Comparison of ENCODE assay signal across 11 mouse cellular contexts in the genomic region with DNA sequence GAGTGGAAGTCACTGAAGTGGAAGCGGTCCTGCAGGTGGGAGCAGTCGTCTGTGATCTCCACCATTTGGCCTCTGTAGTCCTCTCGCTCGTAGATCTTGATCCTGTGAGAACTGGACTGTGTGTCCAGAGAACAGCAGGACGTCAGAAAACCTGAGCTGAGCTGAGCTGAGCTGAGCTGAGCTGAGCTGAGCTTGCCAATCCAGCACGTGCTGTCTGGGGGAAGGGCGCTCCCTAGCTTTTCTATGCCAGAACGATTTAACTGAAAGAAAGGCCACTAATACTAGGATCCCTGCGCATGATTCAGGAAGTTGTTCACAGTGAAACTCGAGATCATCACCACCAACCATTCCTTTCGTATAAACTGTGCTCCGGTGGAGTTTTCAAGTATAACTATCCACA. TPM values are rescaled to one million over a fixed set of nuclear protein-coding genes. Genes with fewer than 3 reads are reported as not detected.
DNase-seq lines count a peak whose midpoint lies in the region; ATAC-seq and TF ChIP-seq lines count a peak whose summit lies in the region.
"Had no signal": no experiment of that assay in that cellular context is flagged by ENCODE, and none has a peak within 500 bp of the region (broad histone marks: within the 10 kb centered on the region; RNA-seq: fewer than 3 reads in every experiment).

No protein-coding gene starts in this region.

- H3K36me3 ChIP-seq in embryonic facial prominence, embryonic 11.5 days (replicated peaks; ENCODE audit: control insufficient read depth, insufficient read depth, low read depth, low read length), result no peaks in the 10 kb centered on the region
- no peaks in the 10 kb centered on the region for H3K36me3 ChIP-seq in embryonic facial prominence, embryonic 10.5 days (replicated peaks)
- no peaks in the 10 kb centered on the region for H3K36me3 ChIP-seq in embryonic facial prominence, embryonic 14.5 days (ENCODE audit: control insufficient read depth, insufficient read depth, low read length)
- H3K36me3 ChIP-seq in midbrain, embryonic 13.5 days, result no peaks in the 10 kb centered on the region
- no peaks in the 10 kb centered on the region for H3K36me3 ChIP-seq in heart, embryonic 11.5 days (ENCODE audit: control insufficient read depth, insufficient read depth, low read length)
- H3K36me3 ChIP-seq: embryonic facial prominence, embryonic 15.5 days; neural tube, embryonic 12.5 days had no signal

- no peaks in the 10 kb centered on the region for H3K9me3 ChIP-seq in embryonic facial prominence, embryonic 11.5 days (replicated peaks; ENCODE audit: control insufficient read depth, low read length)
- H3K9me3 ChIP-seq in embryonic facial prominence, embryonic 10.5 days, result 0 out of 2 replicates have a peak, but pooled peaks cover 2% of the 10 kb centered on the region
- H3K9me3 ChIP-seq in embryonic facial prominence, embryonic 14.5 days (ENCODE audit: control insufficient read depth, low read length), result no peaks in the 10 kb centered on the region
- no peaks in the 10 kb centered on the region for H3K9me3 ChIP-seq in midbrain, embryonic 13.5 days
- H3K9me3 ChIP-seq in heart, embryonic 11.5 days (replicated peaks; ENCODE audit: control insufficient read depth, low read length), result no peaks in the 10 kb centered on the region
- H3K9me3 ChIP-seq: embryonic facial prominence, embryonic 15.5 days; neural tube, embryonic 12.5 days had no signal

- H3K9ac ChIP-seq in embryonic facial prominence, embryonic 11.5 days (replicated peaks; ENCODE audit: low read length), result no peak overlapping the region
- no peak overlapping the region for H3K9ac ChIP-seq in embryonic facial prominence, embryonic 14.5 days (ENCODE audit: low read depth, low read length)
- no peak overlapping the region for H3K9ac ChIP-seq in midbrain, embryonic 13.5 days (replicated peaks)
- no peak overlapping the region for H3K9ac ChIP-seq in heart, embryonic 11.5 days (ENCODE audit: low read depth, low read length)
- H3K9ac ChIP-seq: embryonic facial prominence, embryonic 15.5 days; neural tube, embryonic 12.5 days had no signal

- no peaks in the 10 kb centered on the region for H3K4me1 ChIP-seq in embryonic facial prominence, embryonic 11.5 days (ENCODE audit: control insufficient read depth, insufficient read depth, low read length)
- peaks cover 15% of the 10 kb centered on the region for H3K4me1 ChIP-seq in embryonic facial prominence, embryonic 10.5 days
- H3K4me1 ChIP-seq in embryonic facial prominence, embryonic 14.5 days (ENCODE audit: control insufficient read depth, insufficient read depth, low read length), result no peaks in the 10 kb centered on the region
- 0 out of 2 replicates have a peak, but pooled peaks cover 3% of the 10 kb centered on the region for H3K4me1 ChIP-seq in midbrain, embryonic 13.5 days (replicated peaks)
- 0 out of 2 replicates have a peak, but pooled peaks cover 7% of the 10 kb centered on the region for H3K4me1 ChIP-seq in heart, embryonic 11.5 days (ENCODE audit: control insufficient read depth, insufficient read depth, low read length)
- H3K4me1 ChIP-seq: embryonic facial prominence, embryonic 15.5 days; neural tube, embryonic 12.5 days had no signal

- DNase-seq in embryonic facial prominence, embryonic 11.5 days (ENCODE audit: low spot score), result peak; percentile 14
- no peak for DNase-seq in embryonic facial prominence, embryonic 10.5 days (ENCODE audit: low spot score)
- DNase-seq in NIH3T3 (ENCODE audit: low read depth), result peak; percentile 77
- peak; percentile 62 for DNase-seq in embryonic facial prominence, embryonic 14.5 days (ENCODE audit: low spot score)
- DNase-seq in layer of hippocampus, adult 2 months (ENCODE audit: low spot score in 2 of 2), result peak; percentile 23 to 38
- DNase-seq in retina, postnatal 1 day, result no peak

- WGBS in embryonic facial prominence, embryonic 11.5 days, result 51% methylated on average over 12 of the region's 12 CpGs
- WGBS in embryonic facial prominence, embryonic 10.5 days, result 53% methylated on average over 12 of the region's 12 CpGs
- WGBS in embryonic facial prominence, embryonic 14.5 days, result 34% methylated on average over 12 of the region's 12 CpGs
- WGBS in midbrain, embryonic 13.5 days, result 51% methylated on average over 12 of the region's 12 CpGs
- WGBS in heart, embryonic 11.5 days (ENCODE audit: insufficient replicate concordance), result 67% methylated on average over 12 of the region's 12 CpGs

- no peak overlapping the region for H3K4me2 ChIP-seq in embryonic facial prominence, embryonic 11.5 days (ENCODE audit: low read depth, low read length)
- H3K4me2 ChIP-seq in embryonic facial prominence, embryonic 14.5 days (ENCODE audit: low read depth, low read length), result no peak overlapping the region
- H3K4me2 ChIP-seq in midbrain, embryonic 13.5 days (replicated peaks), result no peak overlapping the region
- H3K4me2 ChIP-seq in heart, embryonic 11.5 days, result no peak overlapping the region
- H3K4me2 ChIP-seq: embryonic facial prominence, embryonic 15.5 days; neural tube, embryonic 12.5 days had no signal

- no peak overlapping the region for H3K4me3 ChIP-seq in embryonic facial prominence, embryonic 11.5 days (ENCODE audit: low read depth, low read length)
- no peak overlapping the region for H3K4me3 ChIP-seq in embryonic facial prominence, embryonic 10.5 days
- no peak overlapping the region for H3K4me3 ChIP-seq in embryonic facial prominence, embryonic 14.5 days (ENCODE audit: low read depth, low read length)
- H3K4me3 ChIP-seq in layer of hippocampus, adult 2 months, result no peak overlapping the region
- H3K4me3 ChIP-seq in midbrain, embryonic 13.5 days (replicated peaks), result no peak overlapping the region
- H3K4me3 ChIP-seq in heart, embryonic 11.5 days (ENCODE audit: low read depth, low read length), result no peak overlapping the region
- H3K4me3 ChIP-seq: embryonic facial prominence, embryonic 15.5 days; neural tube, embryonic 12.5 days had no signal

- no peaks in the 10 kb centered on the region for H3K27me3 ChIP-seq in embryonic facial prominence, embryonic 11.5 days (ENCODE audit: control insufficient read depth, insufficient read depth, low read length)
- no peaks in the 10 kb centered on the region; the same call in 1 of the 2 replicates for H3K27me3 ChIP-seq in embryonic facial prominence, embryonic 10.5 days (replicated peaks; ENCODE audit: low read depth, poor library complexity, severe bottlenecking)
- no peaks in the 10 kb centered on the region for H3K27me3 ChIP-seq in embryonic facial prominence, embryonic 14.5 days (replicated peaks; ENCODE audit: control insufficient read depth, insufficient read depth, low read length)
- no peaks in the 10 kb centered on the region for H3K27me3 ChIP-seq in midbrain, embryonic 13.5 days
- H3K27me3 ChIP-seq in heart, embryonic 11.5 days (ENCODE audit: control insufficient read depth, insufficient read depth, low read length), result no peaks in the 10 kb centered on the region
- H3K27me3 ChIP-seq: CH12.LX; embryonic facial prominence, embryonic 15.5 days; neural tube, embryonic 12.5 days had no signal

- TF ChIP-seq CTCF in layer of hippocampus, adult 2 months (conservative IDR thresholded peaks at IDR 0.05), result no peak

- H3K27ac ChIP-seq in embryonic facial prominence, embryonic 11.5 days (replicated peaks; ENCODE audit: low read depth, low read length), result no peak overlapping the region
- no peak overlapping the region for H3K27ac ChIP-seq in embryonic facial prominence, embryonic 10.5 days (replicated peaks)
- H3K27ac ChIP-seq in embryonic facial prominence, embryonic 14.5 days (replicated peaks; ENCODE audit: low read depth, low read length), result no peak overlapping the region
- no peak overlapping the region for H3K27ac ChIP-seq in layer of hippocampus, adult 2 months
- no peak overlapping the region for H3K27ac ChIP-seq in midbrain, embryonic 13.5 days
- no peak overlapping the region for H3K27ac ChIP-seq in heart, embryonic 11.5 days (ENCODE audit: low read depth, low read length)
- H3K27ac ChIP-seq: embryonic facial prominence, embryonic 15.5 days; neural tube, embryonic 12.5 days had no signal

- peak; percentile 58; the same call in 1 of the 2 replicates for ATAC-seq in embryonic facial prominence, embryonic 11.5 days (replicated peaks; ENCODE audit: insufficient number of reproducible peaks, low FRiP score, low TSS enrichment, low read depth)
- peak; percentile 79 for ATAC-seq in embryonic facial prominence, embryonic 14.5 days (ENCODE audit: low read depth)
- ATAC-seq in midbrain, embryonic 13.5 days, result no peak
- no peak for ATAC-seq in heart, embryonic 11.5 days (replicated peaks; ENCODE audit: insufficient number of reproducible peaks, low FRiP score, low TSS enrichment)

RNA-seq across cellular contexts. Expression of gene Cryge, which starts 2.2 kb away (rescaled TPM):
- 0.72 and 6.9 TPM in 2 replicates for polyA plus RNA-seq in embryonic facial prominence, embryonic 11.5 days (2014; fragmentation: Nextera tagmentation; extraction: Ambion mirVana)
- polyA plus RNA-seq in embryonic facial prominence, embryonic 10.5 days (2016; fragmentation: Nextera tagmentation; extraction: Ambion mirVana), result 0.50 and 0.93 TPM in 2 replicates
- 0.29 TPM in 1 of 2 replicates, not detected in the other for polyA plus RNA-seq in embryonic facial prominence, embryonic 14.5 days (2014; fragmentation: Nextera tagmentation; extraction: Ambion mirVana)
- not detected for total RNA-seq in layer of hippocampus, adult 2 months (2021)
- polyA plus RNA-seq in midbrain, embryonic 13.5 days (2015; fragmentation: Nextera tagmentation; extraction: Ambion mirVana), result not detected in 2 replicates
- polyA plus RNA-seq in heart, embryonic 11.5 days (2014; fragmentation: Nextera tagmentation; extraction: Ambion mirVana), result not detected in 2 replicates
- total RNA-seq: CH12.LX had no signal
- polyA plus RNA-seq: neural tube, embryonic 12.5 days had no signal

RNA-seq across cellular contexts. Expression of gene Crygd, which starts 14.5 kb away (rescaled TPM):
- not detected in 2 replicates for polyA plus RNA-seq in embryonic facial prominence, embryonic 11.5 days (2014; fragmentation: Nextera tagmentation; extraction: Ambion mirVana)
- polyA plus RNA-seq in embryonic facial prominence, embryonic 10.5 days (2016; fragmentation: Nextera tagmentation; extraction: Ambion mirVana), result not detected in 2 replicates
- not detected in 2 replicates for polyA plus RNA-seq in embryonic facial prominence, embryonic 14.5 days (2014; fragmentation: Nextera tagmentation; extraction: Ambion mirVana)
- total RNA-seq in layer of hippocampus, adult 2 months (2021), result not detected
- not detected in 2 replicates for polyA plus RNA-seq in midbrain, embryonic 13.5 days (2015; fragmentation: Nextera tagmentation; extraction: Ambion mirVana)
- polyA plus RNA-seq in heart, embryonic 11.5 days (2014; fragmentation: Nextera tagmentation; extraction: Ambion mirVana), result not detected in 2 replicates
- total RNA-seq: CH12.LX had no signal
- polyA plus RNA-seq: neural tube, embryonic 12.5 days had no signal

RNA-seq across cellular contexts. Expression of gene Akr1cl, which starts 16.2 kb away (rescaled TPM):
- polyA plus RNA-seq in embryonic facial prominence, embryonic 11.5 days (2014; fragmentation: Nextera tagmentation; extraction: Ambion mirVana), result 0.18 and 1.0 TPM in 2 replicates
- polyA plus RNA-seq in embryonic facial prominence, embryonic 10.5 days (2016; fragmentation: Nextera tagmentation; extraction: Ambion mirVana), result 0.40 and 0.65 TPM in 2 replicates
- 0.17 and 0.25 TPM in 2 replicates for polyA plus RNA-seq in embryonic facial prominence, embryonic 14.5 days (2014; fragmentation: Nextera tagmentation; extraction: Ambion mirVana)
- total RNA-seq in layer of hippocampus, adult 2 months (2021), result not detected
- 0.12 and 0.36 TPM in 2 replicates for polyA plus RNA-seq in midbrain, embryonic 13.5 days (2015; fragmentation: Nextera tagmentation; extraction: Ambion mirVana)
- 1.9 and 2.0 TPM in 2 replicates for polyA plus RNA-seq in heart, embryonic 11.5 days (2014; fragmentation: Nextera tagmentation; extraction: Ambion mirVana)
- total RNA-seq: CH12.LX had no signal
- polyA plus RNA-seq: neural tube, embryonic 12.5 days had no signal

RNA-seq across cellular contexts. Expression of gene Crygc, which starts 24.7 kb away (rescaled TPM):
- polyA plus RNA-seq in embryonic facial prominence, embryonic 11.5 days (2014; fragmentation: Nextera tagmentation; extraction: Ambion mirVana), result 1.00 and 9.9 TPM in 2 replicates
- polyA plus RNA-seq in embryonic facial prominence, embryonic 10.5 days (2016; fragmentation: Nextera tagmentation; extraction: Ambion mirVana), result not detected in 2 replicates
- polyA plus RNA-seq in embryonic facial prominence, embryonic 14.5 days (2014; fragmentation: Nextera tagmentation; extraction: Ambion mirVana), result 0.37 TPM in 1 of 2 replicates, not detected in the other
- total RNA-seq in layer of hippocampus, adult 2 months (2021), result not detected
- not detected in 2 replicates for polyA plus RNA-seq in midbrain, embryonic 13.5 days (2015; fragmentation: Nextera tagmentation; extraction: Ambion mirVana)
- not detected in 2 replicates for polyA plus RNA-seq in heart, embryonic 11.5 days (2014; fragmentation: Nextera tagmentation; extraction: Ambion mirVana)
- total RNA-seq: CH12.LX had no signal
- polyA plus RNA-seq: neural tube, embryonic 12.5 days had no signal

RNA-seq across cellular contexts. Expression of gene Crygb, which starts 33.3 kb away (rescaled TPM):
- polyA plus RNA-seq in embryonic facial prominence, embryonic 11.5 days (2014; fragmentation: Nextera tagmentation; extraction: Ambion mirVana), result 0.68 TPM in 1 of 2 replicates, not detected in the other
- polyA plus RNA-seq in embryonic facial prominence, embryonic 10.5 days (2016; fragmentation: Nextera tagmentation; extraction: Ambion mirVana), result not detected in 2 replicates
- polyA plus RNA-seq in embryonic facial prominence, embryonic 14.5 days (2014; fragmentation: Nextera tagmentation; extraction: Ambion mirVana), result 0.35 TPM in 1 of 2 replicates, not detected in the other
- total RNA-seq in layer of hippocampus, adult 2 months (2021), result not detected
- polyA plus RNA-seq in midbrain, embryonic 13.5 days (2015; fragmentation: Nextera tagmentation; extraction: Ambion mirVana), result 0.30 TPM in 1 of 2 replicates, not detected in the other
- 0.56 and 1.2 TPM in 2 replicates for polyA plus RNA-seq in heart, embryonic 11.5 days (2014; fragmentation: Nextera tagmentation; extraction: Ambion mirVana)
- total RNA-seq: CH12.LX had no signal
- polyA plus RNA-seq: neural tube, embryonic 12.5 days had no signal

Comparison
In these comparisons a context has a peak if more than half of its experiments do, and no peak if none do; other contexts are left out.
1. DNase-seq: peak in embryonic facial prominence, embryonic 11.5 days (single experiment), NIH3T3 (single experiment), embryonic facial prominence, embryonic 14.5 days (single experiment) and layer of hippocampus, adult 2 months (2 of 2); none in embryonic facial prominence, embryonic 10.5 days (single experiment) and retina, postnatal 1 day (single experiment).
2. ATAC-seq: peak in embryonic facial prominence, embryonic 11.5 days (single experiment) and embryonic facial prominence, embryonic 14.5 days (single experiment); none in midbrain, embryonic 13.5 days (single experiment) and heart, embryonic 11.5 days (single experiment).